Mouse (Mus musculus): ENCODE measurements around the gene Gm49361.

DNA sequence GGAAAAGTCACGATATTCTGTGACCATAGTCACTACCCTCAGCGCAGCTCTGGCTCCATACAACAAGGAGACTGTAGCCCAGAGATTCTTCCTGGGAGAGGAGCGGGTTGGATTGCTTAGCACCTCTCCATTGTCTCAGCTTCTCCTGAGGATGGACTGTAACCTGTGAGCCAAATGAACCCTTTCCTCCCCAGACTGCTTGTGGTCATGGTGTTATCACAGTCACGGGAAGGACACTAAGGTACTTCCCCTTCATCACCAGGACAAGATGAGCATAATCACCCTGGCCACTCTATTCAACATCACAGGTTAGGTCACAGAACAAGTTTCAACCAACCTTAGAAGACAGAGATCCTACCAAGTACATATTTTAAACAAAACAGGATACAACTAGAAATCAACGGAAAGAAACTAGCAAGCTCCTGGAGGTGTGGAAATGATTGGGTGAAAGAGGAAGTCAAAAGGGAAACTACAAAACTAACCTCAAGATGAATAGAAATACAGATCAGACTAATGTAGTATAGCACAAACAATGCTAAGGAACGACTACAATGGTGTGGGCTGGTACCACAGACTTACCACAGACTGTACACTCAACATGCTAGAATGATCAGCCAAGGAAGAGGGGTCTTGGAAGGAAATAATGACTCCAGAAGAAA, 26.4 kb upstream of the Gm49361 start:
- TF ChIP-seq POLR2A (IDR thresholded peaks at IDR 0.05; ENCODE audit: low read depth, low read length) (peak; percentile 19; the same call in 1 of the 2 replicates), MAFK (IDR thresholded peaks at IDR 0.05; ENCODE audit: insufficient replicate concordance, low read length) (0 out of 2 replicates have a peak, but pooled peaks have one; percentile 27), NRF1 (IDR thresholded peaks at IDR 0.05; ENCODE audit: low read depth, low read length) (no peak), EP300 (IDR thresholded peaks at IDR 0.05; ENCODE audit: low read length) (peak; percentile 86), BHLHE40 (IDR thresholded peaks at IDR 0.05; ENCODE audit: low read depth, low read length) (peak; percentile 88), CTCF (conservative IDR thresholded peaks at IDR 0.05 in 1 of 2, IDR thresholded peaks at IDR 0.05 in 1 of 2; ENCODE audit: low read depth in 2 of 2, low read length in 2 of 2) (no peak), HCFC1 (IDR thresholded peaks at IDR 0.05; ENCODE audit: low read depth, low read length) (no peak), USF2 (conservative IDR thresholded peaks at IDR 0.05; ENCODE audit: low read depth, low read length) (no peak)
